Comparison of ENCODE assay signal across 8 mouse cellular contexts in the genomic region with DNA sequence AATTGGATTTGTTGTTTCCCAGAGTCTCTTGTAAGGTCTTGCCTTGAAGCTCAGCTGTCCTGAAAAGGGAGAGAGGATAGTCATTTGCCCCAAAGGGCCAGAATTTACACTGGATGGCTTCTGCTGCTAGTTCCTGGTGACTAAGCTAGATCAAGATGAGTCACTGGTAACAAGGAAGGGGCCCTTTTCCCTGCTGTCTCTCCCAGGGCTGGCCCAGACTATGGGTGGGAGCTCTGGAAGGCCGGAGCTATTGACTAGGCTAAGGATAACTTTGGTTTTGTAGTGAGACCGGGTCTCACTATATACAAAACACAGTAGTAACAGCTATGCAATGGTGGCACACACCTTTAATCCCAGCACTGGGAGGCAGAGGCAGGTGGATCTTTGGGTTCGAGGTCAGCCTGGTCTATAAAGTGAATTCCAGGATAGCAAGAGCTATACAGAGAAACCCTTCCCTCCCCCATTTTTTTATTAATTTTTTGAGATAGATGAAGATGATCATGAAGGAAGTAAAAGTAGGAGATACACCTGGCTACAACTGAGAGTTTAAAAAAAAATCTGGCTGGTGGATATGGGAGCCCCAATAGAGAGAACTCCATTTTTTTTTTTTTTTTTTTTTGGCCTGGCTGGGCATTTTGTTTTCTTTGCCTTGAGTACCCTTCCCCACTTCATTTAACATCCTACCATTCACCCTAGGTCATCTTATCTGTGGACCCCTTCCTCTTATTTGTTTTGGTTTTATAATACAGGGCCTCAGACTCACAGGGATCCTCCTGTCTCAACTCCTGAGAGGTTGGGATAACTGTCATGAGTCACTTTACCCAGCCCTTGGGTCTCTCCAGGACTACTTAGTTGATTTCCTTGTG. TPM values are rescaled to one million over a fixed set of nuclear protein-coding genes. Genes with fewer than 3 reads are reported as not detected.
DNase-seq lines count a peak whose midpoint lies in the region; ATAC-seq lines count a peak whose summit lies in the region.

No protein-coding gene starts in this region.

- peaks cover 20% of the 10 kb centered on the region for H3K4me1 ChIP-seq in forebrain, embryonic 10.5 days
- H3K4me1 ChIP-seq in limb, embryonic 15.5 days, result peaks cover 13% of the 10 kb centered on the region

- H3K4me2 ChIP-seq in limb, embryonic 15.5 days, result peak overlapping the region; percentile 64

- no peak for ATAC-seq in limb, embryonic 15.5 days (ENCODE audit: insufficient number of reproducible peaks, low FRiP score, low TSS enrichment, low read depth)

- peak; percentile 33 for DNase-seq in cerebellum, adult 9-11 months
- no peak for DNase-seq in cerebellum, postnatal 36 days
- DNase-seq in 3T3-L1 (ENCODE audit: low read depth, low spot score), result peak; percentile 82
- no peak for DNase-seq in forebrain, embryonic 10.5 days (ENCODE audit: extremely low spot score, low spot score)
- DNase-seq in frontal cortex, postnatal 10 days (ENCODE audit: low spot score in 2 of 2), result no peak
- DNase-seq in thymus, postnatal 10 days (ENCODE audit: low spot score in 2 of 2), result no peak
- DNase-seq in urinary bladder, postnatal 14 days (ENCODE audit: low spot score), result no peak

- no peak overlapping the region for H3K9ac ChIP-seq in limb, embryonic 15.5 days

- no peaks in the 10 kb centered on the region for H3K27me3 ChIP-seq in forebrain, embryonic 10.5 days (ENCODE audit: poor library complexity, severe bottlenecking)
- H3K27me3 ChIP-seq in limb, embryonic 15.5 days, result no peaks in the 10 kb centered on the region

- H3K4me3 ChIP-seq in forebrain, embryonic 10.5 days, result peak overlapping the region; percentile 100
- H3K4me3 ChIP-seq in limb, embryonic 15.5 days, result peak overlapping the region; percentile 98

- H3K9me3 ChIP-seq in forebrain, embryonic 10.5 days, result no peaks in the 10 kb centered on the region
- no peaks in the 10 kb centered on the region for H3K9me3 ChIP-seq in limb, embryonic 15.5 days

- peaks cover 24% of the 10 kb centered on the region for H3K36me3 ChIP-seq in forebrain, embryonic 10.5 days (replicated peaks)
- H3K36me3 ChIP-seq in limb, embryonic 15.5 days, result peaks cover 15% of the 10 kb centered on the region

- 0 out of 2 replicates have a peak overlapping the region, but pooled peaks have one; percentile 20 for H3K27ac ChIP-seq in forebrain, embryonic 10.5 days
- no peak overlapping the region for H3K27ac ChIP-seq in limb, embryonic 15.5 days

- WGBS in forebrain, embryonic 10.5 days, result 88% methylated on average over 3 of the region's 3 CpGs
- 89% methylated on average over 3 of the region's 3 CpGs for WGBS in limb, embryonic 15.5 days

RNA-seq across cellular contexts. Expression of a gene that starts 0.9 kb away (rescaled TPM):
- 122 and 130 TPM in 2 replicates for polyA plus RNA-seq in forebrain, embryonic 10.5 days (2016; fragmentation: Nextera tagmentation; extraction: Ambion mirVana)
- 109 and 117 TPM in 2 replicates for polyA plus RNA-seq in limb, embryonic 15.5 days (2015; fragmentation: Nextera tagmentation; extraction: Ambion mirVana)

RNA-seq across cellular contexts. Expression of a gene that starts 27.8 kb away (rescaled TPM):
- polyA plus RNA-seq in forebrain, embryonic 10.5 days (2016; fragmentation: Nextera tagmentation; extraction: Ambion mirVana), result 16.6 and 17.6 TPM in 2 replicates
- 63.8 and 66.7 TPM in 2 replicates for polyA plus RNA-seq in limb, embryonic 15.5 days (2015; fragmentation: Nextera tagmentation; extraction: Ambion mirVana)

RNA-seq across cellular contexts. Expression of a gene that starts 47.3 kb away (rescaled TPM):
- 14.1 and 16.0 TPM in 2 replicates for polyA plus RNA-seq in forebrain, embryonic 10.5 days (2016; fragmentation: Nextera tagmentation; extraction: Ambion mirVana)
- 22.3 and 28.3 TPM in 2 replicates for polyA plus RNA-seq in limb, embryonic 15.5 days (2015; fragmentation: Nextera tagmentation; extraction: Ambion mirVana)

RNA-seq across cellular contexts. Expression of a gene that starts 54.6 kb away (rescaled TPM):
- 1,332 and 1,366 TPM in 2 replicates for polyA plus RNA-seq in forebrain, embryonic 10.5 days (2016; fragmentation: Nextera tagmentation; extraction: Ambion mirVana)
- 697 and 700 TPM in 2 replicates for polyA plus RNA-seq in limb, embryonic 15.5 days (2015; fragmentation: Nextera tagmentation; extraction: Ambion mirVana)

Comparison
In these comparisons a context has a peak if more than half of its experiments do, and no peak if none do; other contexts are left out.
1. DNase-seq: peak in cerebellum, adult 9-11 months (single experiment) and 3T3-L1 (single experiment); none in cerebellum, postnatal 36 days (0 of 2), forebrain, embryonic 10.5 days (single experiment), frontal cortex, postnatal 10 days (0 of 2), thymus, postnatal 10 days (0 of 2) and urinary bladder, postnatal 14 days (single experiment).